Mouse (Mus musculus): ENCODE results near the gene Snrpa1. TPM values are rescaled to one million over a fixed set of nuclear protein-coding genes. Genes with fewer than 3 reads are reported as not detected.
A peak's percentile ranks its signal among the peaks of the same experiment; 100 is the strongest.

Gene Snrpa1
- total RNA-seq, 2 experiments from 2014 or later = 21.6 to 22.5 TPM

DNA sequence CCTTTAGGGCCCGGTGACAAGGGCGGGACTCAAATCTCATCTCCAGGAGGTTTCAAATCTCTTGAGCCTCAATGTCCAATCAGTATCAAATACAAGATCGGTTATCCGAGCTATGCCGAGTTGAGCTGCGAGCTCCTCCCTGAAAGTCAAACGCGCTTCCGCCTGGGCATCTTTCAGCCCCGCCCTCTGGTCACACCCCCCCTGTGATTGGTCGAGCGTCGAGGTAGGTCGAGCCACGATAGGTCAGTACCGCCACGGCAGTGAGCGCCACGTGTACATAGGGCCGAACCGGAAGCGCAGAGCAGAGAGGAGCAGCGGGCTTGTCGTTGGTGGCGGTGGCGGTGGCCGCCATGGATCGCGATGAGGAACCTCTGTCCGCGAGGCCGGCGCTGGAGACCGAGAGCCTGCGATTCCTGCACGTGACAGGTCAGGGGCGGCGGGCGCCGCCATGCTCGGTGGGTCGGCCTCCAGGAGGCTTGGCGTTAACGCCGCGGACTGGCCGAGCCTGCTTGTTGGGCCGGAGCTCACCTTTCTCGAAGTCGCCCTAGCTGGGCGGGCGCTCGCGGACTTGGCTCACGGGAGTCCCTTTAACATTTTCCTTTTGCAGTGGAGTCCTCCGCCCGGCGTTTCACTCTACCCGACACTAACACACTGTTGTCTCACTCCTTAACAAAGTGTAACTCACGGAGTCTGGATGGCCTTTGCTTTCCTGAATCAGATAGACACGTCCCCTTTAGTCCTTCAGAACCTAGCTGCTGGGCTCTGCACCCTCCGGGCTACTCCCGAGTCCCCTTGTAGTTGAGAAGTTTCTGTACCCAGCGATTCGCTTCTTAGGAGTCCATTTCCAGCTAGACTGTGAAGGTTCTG is 20.8 kb downstream of the Snrpa1 start, which contains the start of gene Selenos:
TSS of gene Selenos (plus strand) at position 286 of the 867 bp plus-strand sequence.
- peak; percentile 97 for DNase-seq

DNA sequence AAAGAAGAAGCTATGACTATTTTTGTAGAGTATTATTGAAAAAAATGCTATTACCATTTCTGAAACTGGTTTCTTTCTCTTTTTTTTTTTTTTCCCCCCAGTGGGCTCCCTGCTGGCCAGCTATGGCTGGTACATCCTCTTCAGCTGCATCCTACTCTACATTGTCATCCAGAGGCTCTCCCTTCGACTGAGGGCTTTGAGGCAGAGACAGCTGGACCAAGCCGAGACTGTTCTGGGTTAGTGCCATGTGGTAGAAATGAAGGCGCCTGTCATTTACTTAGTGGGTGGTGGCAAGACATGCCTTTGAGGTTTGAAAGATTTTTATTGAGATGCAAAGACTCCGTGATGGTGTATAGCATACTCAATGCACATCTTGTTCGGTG is 21.4 kb downstream of the Snrpa1 start:
- no peak for DNase-seq

DNA sequence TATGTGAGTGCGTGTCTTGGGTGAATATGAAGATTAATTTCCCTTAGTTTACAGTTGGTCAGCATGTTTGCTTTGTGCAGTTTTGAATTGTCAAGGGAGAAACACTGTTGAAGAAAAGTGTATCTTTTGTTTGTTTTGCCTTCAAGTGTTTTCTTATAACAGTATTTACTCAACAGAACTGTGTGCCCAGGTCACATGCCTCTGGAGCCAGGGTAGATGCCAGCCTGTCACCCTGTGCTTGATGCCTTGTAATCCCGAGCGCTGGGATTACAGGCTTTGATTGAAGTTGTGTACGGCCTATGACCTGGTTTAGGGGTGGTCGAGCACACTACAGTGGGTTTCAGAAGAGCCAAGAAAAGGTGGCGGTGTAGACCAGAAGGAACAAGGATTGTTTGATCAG is 25.0 kb downstream of the Snrpa1 start:
- DNase-seq = no peak

DNA sequence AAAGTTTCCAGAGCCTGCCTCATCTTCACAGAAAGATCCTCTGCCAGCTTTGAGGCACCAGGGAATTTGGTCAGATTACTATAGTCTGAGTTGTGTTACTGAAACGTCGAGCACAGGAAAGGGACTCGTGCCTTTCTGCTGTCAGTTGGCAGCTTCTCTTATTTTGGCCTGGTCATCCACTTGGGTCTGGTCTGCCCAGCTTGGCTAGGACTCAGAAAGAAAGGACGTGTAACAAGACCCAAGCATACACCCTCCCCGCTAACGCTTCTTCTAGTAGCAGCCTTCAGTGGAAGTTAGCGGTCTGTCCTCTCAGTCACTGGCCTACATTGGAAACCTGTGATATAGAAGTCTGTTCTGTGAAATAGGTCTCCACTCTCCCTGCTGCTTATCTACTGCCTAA is 25.7 kb downstream of the Snrpa1 start:
- peak; percentile 28 to 35 for DNase-seq

DNA sequence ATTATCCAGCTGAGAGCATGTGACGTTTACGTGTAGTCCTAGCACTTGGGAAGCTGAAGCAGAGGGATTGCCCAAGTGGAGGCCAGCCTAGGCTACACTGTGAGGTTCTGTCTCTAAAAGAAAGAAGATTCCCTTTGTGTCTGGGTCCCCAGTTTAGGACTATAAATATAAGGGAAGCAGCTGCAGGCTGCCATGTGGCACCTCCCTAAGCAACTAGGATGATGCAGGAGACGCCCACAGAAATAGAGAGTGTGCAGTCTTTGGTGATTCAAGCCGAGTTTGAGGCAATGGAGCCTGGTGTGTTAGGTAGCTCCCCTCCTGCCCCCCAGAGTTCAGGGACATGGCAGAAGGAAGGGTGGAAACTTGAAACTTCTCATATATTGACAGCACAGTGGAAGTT is 28.8 kb downstream of the Snrpa1 start:
- no peak for DNase-seq

DNA sequence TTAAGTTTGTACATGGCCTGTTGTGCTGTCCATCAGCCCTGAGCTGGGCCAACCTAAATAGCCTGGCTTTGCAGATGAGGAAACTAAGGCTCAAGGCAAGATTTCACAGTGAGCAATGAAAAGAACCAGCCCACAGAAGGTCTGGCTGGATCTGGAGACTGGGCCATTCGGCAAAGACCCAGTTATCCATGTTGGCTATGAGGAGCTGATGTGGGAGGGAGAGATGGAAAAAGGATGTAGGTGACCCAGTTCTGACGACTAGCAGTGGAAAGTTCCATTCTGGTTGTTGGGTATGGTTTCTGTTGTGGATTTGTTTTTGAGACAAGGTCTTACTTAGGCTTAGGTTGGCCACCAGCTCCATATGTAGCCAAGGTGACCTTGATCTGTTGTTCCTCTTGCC is 29.3 kb downstream of the Snrpa1 start:
- no peak for DNase-seq

DNA sequence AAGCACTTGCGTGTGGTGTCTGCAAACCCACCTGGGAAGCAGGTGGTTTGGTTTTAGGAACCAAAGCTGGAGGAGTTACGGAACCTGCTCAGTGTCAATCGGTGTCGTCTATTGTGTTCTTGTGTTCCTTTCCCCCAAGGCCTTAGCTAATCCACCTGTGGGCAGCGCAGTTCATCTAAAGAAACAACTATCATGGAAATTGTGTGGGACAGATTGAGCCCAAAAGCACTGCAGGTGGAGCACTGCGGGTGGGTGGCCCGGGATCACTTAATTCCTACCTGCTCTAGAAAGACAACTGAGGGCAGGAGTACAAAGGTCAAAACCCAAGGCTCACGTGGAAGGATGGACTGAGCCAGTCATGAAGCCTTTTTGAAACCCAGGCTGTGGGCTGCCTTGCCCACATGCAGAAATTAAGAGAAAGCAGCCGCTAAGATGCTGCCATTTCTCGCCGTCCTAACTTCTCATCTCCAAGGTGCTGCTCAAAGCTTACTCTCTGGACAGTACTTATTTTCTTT is 31.9 kb downstream of the Snrpa1 start:
- DNase-seq = no peak

DNA sequence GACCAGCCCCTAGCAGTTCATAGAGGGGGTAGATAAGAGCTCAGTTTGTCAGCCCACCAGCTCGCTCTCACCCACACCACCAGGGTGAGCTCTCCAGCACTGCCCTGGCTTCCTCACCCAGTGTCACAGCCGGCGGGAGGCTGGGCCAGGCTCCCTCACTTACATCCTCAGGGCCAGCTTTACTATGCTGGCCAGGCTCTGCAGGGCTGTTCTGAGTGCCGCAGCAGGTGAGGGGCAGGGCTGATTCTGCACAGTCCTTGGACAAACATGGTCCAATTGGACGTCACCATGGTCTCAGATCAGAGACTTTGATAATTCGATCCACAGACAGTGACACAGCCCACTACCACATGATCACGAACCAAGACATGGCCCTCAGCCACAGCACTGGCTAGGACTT is 32.8 kb downstream of the Snrpa1 start:
- no peak for DNase-seq

DNA sequence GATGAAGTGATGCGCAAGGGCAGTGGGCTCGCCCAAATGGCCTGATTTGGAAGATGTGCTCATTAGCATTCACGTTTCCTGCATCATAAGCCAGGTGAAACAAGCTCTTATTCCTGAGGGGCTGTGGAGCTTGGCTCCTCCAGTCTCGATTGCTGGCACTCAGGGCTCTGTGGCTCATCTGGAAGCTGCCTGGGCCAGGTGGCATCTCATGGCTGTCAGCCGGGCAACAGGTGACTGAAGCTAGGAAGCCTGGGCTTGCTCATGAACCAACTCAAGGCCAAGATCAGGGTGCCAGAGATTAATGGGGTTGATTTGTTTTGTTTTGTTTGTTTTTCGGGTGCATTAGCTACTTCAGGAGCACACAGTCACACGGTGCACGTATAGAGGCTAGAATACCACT is 33.9 kb downstream of the Snrpa1 start:
- no peak for DNase-seq

DNA sequence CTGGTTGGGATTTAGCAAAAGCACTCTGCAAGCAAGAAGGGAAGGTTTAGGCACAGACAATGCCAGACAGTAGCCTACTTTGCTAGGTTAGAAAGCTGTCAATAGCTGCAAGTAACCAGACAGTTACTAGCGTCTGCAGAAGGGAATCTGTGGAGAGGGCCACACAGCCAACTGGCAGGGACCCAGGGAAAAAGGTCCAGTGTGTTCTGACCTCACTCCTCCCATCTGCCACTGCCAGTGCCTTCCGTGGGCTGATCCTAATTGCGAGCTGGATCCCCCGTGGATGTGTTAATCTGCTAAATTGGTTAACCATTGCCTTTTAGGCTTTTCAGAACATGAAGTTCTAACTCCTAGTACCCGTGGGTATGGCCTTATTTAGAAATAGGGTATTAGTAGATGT is 35.3 kb downstream of the Snrpa1 start:
- DNase-seq = peak in 1 of 2 experiments; percentile 45

DNA sequence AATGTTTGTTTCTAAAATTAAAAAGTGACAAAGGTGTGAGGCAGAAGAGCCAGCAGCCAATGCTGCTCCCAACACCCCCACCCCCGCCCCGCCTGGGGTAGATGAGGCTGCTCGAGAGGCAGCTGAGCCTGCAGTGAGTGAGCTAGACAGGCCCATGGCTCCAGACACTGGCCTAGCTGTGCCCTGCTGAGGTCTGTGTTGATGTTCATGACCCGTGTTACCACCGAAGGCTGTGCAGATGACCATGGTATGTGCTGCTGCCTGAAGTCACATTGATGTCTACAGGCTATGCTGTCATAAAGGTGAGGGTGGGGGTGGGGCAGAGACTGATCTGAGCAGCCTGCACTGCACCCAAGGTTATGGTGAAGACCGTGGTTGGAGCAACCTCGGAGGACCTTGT is 40.0 kb downstream of the Snrpa1 start:
- no peak for DNase-seq

DNA sequence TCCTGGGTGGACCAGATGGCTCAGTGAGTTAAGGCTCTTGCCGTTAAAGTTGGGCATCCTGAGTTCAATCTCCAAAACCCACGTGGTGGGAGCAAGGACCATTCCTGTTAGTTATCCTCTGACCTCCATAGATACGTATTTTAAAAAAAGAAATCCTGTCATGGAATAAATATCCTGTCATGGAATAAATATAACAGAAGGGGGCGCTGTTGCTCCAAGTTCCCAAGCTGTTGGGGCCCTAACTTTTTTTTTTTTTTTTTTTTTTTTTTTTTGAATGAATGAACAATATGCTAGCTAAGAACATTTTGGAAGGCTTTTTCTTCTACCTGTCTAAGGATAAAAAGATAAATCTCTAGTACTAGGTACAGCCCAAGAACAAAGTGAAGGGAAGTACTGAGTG is 43.1 kb downstream of the Snrpa1 start:
- peak; percentile 43 to 75 for DNase-seq

DNA sequence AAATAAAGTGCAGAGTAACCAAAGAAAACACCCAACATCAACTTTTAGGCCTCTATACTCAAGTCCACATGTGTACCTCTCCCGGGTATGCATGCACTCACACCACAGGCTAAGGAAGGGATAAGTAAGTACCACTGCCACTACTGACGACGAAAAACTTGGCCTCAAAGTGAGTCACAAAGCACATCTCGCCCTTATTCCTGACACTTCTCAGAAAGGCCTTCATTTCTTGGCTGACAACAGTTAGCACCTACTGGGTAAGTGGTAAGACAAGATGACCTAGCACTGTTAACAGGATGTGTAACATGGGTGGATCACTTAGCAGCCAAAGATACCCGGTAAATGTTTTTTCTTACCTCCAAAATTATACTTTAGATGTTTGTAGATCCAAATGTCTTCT is 45.7 kb downstream of the Snrpa1 start:
- no peak for DNase-seq

DNA sequence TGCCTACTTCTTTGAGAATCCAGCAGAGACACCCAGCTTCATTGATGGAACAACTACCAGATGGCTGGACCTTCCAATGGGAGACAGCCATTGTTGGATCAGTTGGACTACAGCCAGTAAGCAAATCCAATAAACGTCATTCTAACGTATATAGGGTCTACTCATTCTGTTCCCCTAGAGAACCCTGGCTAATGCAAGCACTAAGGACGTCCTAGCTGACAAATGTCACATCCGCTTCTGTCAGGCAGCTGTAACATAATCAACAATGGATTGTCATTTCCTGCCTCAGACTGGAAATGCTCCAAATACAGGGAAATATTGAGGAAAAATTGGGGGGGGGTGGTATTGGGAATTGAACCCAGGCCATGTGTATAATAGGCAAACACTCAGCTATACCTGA is 47.0 kb downstream of the Snrpa1 start:
- no peak for DNase-seq

DNA sequence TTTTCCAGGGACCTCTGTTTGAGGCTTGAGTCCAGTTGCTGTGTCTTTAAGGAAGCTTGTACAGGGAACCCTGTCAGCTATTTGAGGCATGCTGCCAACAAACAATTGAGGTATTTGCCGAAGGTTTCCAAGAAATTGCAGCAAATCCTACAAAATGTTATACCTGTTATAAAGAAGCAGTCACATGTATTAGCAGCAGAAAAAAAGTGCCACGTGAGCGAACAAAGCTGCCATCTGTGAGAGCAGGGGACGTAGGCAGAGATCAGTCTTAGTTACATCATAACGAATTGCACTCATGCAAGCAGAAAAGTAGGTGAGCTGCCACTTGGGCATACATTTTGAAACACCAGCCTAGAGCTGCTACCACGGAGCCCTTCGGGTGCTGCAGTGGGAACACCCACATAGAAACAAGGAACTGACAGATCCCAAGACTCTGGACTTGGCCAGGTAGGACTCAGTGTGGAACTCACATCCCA is 47.8 kb downstream of the Snrpa1 start:
- no peak for DNase-seq

DNA sequence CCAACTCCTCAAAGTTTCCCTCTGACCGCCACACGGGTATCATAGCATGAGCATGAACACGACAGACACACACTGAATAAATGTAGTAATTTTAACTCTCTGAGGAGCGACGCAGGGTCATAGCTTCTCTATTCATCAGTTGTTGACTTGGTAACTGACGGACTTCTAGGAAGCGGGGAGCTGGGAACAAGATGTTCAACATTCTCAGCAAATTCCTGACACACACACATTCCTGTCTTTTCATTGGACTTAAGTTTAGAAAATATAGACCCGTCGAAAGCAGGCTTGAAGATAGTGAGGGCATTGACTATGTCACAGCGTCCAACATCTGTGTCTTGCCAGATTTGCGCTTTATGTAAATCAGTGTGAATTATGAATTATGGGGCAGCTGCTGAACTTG is 48.4 kb downstream of the Snrpa1 start:
- DNase-seq = no peak

DNA sequence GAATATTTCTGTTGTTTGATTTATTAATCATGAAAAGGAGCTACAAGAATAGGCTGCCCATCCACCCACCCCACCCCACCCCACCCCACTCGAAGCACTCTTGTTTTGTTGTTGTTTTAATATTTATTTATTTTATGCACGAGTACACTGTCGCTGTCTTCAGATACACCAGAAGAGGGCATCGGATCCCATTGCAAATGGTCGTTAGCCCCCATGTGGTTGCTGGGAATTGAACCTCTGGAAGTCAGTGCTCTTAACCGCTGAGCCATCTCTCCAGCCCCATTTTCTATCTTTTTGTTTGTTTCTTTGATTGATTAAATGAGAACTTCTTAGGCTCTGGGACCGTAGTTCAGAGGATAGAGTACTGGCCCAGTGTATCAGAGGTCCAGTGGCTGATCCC is 49.1 kb downstream of the Snrpa1 start:
- peak; percentile 47 to 53 for DNase-seq

DNA sequence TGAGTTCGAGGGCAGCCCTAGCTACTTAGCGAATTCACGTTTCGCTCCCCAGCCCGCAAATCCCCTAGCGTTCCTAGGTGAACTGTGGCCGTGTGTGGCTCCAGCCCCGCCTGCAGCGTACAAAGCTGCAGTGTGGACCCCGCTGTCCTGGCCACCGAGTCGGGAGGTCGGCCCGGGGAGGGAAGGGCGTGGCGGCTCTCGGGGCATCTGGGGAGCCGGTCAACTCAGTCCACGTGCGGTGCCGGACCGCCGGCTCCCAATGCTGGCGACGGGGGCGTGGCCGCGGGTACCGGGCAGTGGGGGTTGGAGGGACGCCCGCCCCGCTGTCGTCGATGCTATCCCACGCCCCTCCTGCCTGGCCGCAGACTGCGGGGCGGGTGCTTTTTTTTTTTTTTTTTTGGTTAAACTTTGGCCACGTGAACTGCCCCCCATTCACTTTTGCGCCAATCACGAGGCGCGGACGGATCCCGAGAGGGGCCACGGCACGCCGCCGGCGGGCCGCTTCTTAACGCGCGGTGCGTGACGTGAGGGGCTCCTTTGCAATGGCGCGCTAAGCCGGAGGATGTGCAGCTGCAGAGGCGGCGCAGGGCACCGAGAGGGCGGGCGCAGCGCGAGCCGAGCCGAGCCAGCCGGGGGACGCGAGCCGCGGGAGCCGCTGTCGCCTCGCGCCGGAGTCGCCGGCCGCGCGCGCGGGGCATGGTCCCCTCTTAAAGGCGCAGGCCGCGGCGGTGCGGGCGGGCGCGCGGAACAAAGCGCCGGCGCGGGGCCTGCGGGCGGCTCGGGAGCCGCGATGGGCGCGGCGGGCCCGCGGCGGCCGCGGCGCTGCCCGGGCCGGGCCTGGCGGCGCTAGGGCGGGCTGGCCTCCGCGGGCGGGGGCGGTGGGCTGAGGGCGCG is 50.4 kb downstream of the Snrpa1 start, which contains the start of gene Chsy1:
TSS of gene Chsy1 (plus strand) at position 555 of the 894 bp plus-strand sequence.
- DNase-seq = peak; percentile 94

DNA sequence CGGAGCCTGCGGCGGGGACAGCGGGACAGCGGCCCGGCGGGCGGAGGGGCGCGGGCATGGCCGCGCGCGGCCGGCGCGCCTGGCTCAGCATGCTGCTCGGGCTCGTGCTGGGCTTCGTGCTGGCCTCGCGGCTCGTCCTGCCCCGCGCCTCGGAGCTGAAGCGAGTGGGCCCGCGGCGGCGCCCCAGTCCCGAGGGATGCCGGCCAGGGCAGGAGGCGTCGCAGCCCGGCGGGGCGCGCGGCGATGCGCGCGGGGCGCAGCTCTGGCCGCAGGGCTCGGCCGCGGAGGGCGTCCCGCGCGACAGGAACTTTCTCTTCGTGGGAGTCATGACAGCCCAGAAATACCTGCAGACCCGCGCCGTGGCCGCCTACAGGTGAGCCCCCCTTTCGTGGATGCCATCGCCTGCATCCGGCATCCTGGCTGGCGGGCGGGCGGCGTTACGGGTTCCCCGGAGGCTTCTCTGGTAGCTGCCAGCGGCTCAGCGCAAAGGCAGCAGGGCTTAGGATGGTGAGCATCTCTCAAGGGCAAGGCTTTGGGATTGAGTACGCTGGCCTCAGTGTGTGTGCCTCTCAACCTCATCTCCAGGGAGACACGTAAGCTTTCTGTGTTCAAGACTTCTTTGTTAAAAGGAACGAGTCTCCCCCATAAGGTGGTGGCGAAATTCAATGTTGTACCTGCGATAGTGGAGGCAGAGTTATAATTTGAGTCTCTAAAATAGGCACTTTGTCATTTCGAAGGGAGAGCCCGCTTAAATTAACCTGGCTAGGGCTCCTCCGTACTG is 51.2 kb downstream of the Snrpa1 start:
- peak; percentile 33 to 43 for DNase-seq

DNA sequence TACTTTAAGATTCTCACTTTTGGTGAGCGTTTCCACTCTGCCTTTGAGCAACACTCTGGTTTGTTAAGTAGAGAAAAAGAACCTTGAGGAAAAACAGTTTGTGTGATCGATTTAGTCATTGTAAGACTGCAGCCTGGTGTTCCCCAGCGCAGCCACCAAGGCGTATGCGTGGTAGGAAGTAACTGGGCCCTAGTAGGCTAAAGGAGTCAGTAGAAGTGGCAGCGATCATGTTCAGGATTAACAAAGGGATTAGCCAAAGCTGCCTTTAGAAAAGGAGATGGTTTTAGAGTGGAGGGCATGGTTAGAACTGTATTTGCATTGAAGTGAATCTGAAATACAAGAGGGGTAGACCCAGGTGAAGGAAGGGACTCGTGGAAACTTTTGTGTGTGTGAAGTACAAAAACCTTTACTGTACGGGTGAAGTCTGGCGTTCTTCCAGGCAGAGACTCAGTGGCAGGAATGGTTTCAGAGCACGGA is 51.9 kb downstream of the Snrpa1 start:
- DNase-seq = no peak

DNA sequence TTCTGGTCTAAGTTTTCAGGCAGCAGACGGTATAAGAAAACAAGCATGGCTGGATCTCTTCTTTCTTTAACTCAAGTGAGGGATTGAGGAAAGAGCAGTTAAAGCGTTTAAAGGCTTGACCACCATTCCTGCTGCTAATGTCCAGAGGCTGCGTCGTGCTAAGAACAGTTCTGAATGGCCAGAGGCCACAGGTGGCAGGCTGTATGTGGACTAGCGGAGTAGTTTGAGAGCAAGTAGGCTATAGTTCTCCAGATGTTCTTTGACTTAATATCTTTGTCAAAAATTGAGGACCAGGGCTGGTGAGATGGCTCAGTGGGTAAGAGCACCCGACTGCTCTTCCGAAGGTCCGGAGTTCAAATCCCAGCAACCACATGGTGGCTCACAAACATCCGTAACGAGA is 52.4 kb downstream of the Snrpa1 start:
- no peak for DNase-seq

DNA sequence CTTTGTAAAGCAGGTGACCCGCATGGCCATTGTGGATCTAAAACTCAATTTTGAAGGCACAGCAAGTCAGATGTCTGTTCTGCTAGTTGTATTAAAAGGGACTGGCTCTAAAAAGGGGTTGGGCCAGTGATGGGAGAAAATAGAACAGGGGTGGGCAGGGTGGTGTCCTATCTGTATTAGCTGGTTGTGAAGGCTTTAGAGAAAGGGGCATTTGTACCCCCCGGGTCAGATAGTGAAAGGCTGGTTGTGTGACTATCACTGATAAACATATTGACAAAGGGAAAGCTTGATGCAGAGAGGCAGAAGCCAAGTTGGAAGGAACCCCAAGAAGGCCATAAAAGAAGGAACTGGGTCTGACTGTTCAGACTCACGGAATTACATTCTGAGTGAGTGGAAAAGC is 54.8 kb downstream of the Snrpa1 start:
- DNase-seq = no peak

All from heart, adult 18-20 months (tissue).